In genomic region chrX:52934496-52934895, GRCm38 (mm10) we compare ENCODE assay signal across 14 mouse cellular contexts. TPM values are rescaled to one million over a fixed set of nuclear protein-coding genes. Genes with fewer than 3 reads are reported as not detected.
DNase-seq lines count a peak whose midpoint lies in the region; ATAC-seq and TF ChIP-seq lines count a peak whose summit lies in the region.
"Had no signal": no experiment of that assay in that cellular context is flagged by ENCODE, and none has a peak within 500 bp of the region (broad histone marks: within the 10 kb centered on the region; RNA-seq: fewer than 3 reads in every experiment).

No protein-coding gene starts in this region.

- H3K36me3 ChIP-seq in forebrain, embryonic 16.5 days (ENCODE audit: control insufficient read depth, insufficient read depth): 0 out of 2 replicates have a peak, but pooled peaks cover 2% of the 10 kb centered on the region
- no peaks in the 10 kb centered on the region; the same call in 1 of the 2 replicates for H3K36me3 ChIP-seq in forebrain, embryonic 11.5 days (ENCODE audit: control insufficient read depth, insufficient read depth, low read length)
- H3K36me3 ChIP-seq in liver, postnatal 0 days (replicated peaks; ENCODE audit: insufficient read depth, low read length): no peaks in the 10 kb centered on the region
- H3K36me3 ChIP-seq in thymus, adult 2 months (ENCODE audit: control insufficient read depth, insufficient read depth, low read length): no peaks in the 10 kb centered on the region
- H3K36me3 ChIP-seq: hindbrain, embryonic 15.5 days; limb, embryonic 13.5 days had no signal

- no peaks in the 10 kb centered on the region for H3K4me1 ChIP-seq in forebrain, embryonic 16.5 days (replicated peaks; ENCODE audit: control insufficient read depth, insufficient read depth, low read length)
- H3K4me1 ChIP-seq in forebrain, embryonic 11.5 days (replicated peaks; ENCODE audit: control insufficient read depth, insufficient read depth, low read length): no peaks in the 10 kb centered on the region
- H3K4me1 ChIP-seq in liver, postnatal 0 days (ENCODE audit: insufficient read depth): no peaks in the 10 kb centered on the region
- H3K4me1 ChIP-seq in thymus, adult 2 months (replicated peaks; ENCODE audit: control insufficient read depth, insufficient read depth, low read length): no peaks in the 10 kb centered on the region
- H3K4me1 ChIP-seq: hindbrain, embryonic 15.5 days; limb, embryonic 13.5 days had no signal

- in situ Hi-C loops in Patski (cut with MboI; ENCODE audit: low pct_unique_long_range_greater_than_20kb): loop anchor here (5.0 kb wide), 2 partner anchors 72 to 152 kb away; no protein-coding TSS in a partner anchor

- no peak overlapping the region for H3K9ac ChIP-seq in forebrain, embryonic 16.5 days (replicated peaks; ENCODE audit: low read depth, low read length)
- H3K9ac ChIP-seq in forebrain, embryonic 11.5 days (ENCODE audit: low read length): no peak overlapping the region
- no peak overlapping the region for H3K9ac ChIP-seq in liver, postnatal 0 days (replicated peaks)
- H3K9ac ChIP-seq: hindbrain, embryonic 15.5 days; limb, embryonic 13.5 days had no signal

- H3K4me2 ChIP-seq in forebrain, embryonic 16.5 days (ENCODE audit: low read length): no peak overlapping the region
- H3K4me2 ChIP-seq in forebrain, embryonic 11.5 days (ENCODE audit: low read depth, low read length, severe bottlenecking): no peak overlapping the region
- H3K4me2 ChIP-seq in liver, postnatal 0 days (ENCODE audit: low read depth, low read length): no peak overlapping the region
- H3K4me2 ChIP-seq: hindbrain, embryonic 15.5 days; limb, embryonic 13.5 days had no signal

- TF ChIP-seq EP300 in liver, postnatal 0 days (IDR thresholded peaks at IDR 0.05; ENCODE audit: low read depth): no peak

- TF ChIP-seq CTCF in liver, postnatal 0 days (IDR thresholded peaks at IDR 0.05; ENCODE audit: low read depth): peak; percentile 77
- peak; percentile 68 for TF ChIP-seq CTCF in Patski (IDR thresholded peaks at IDR 0.05)
- no peak for TF ChIP-seq CTCF in thymus, adult 2 months (IDR thresholded peaks at IDR 0.05; ENCODE audit: borderline replicate concordance, control insufficient read depth, extremely low read depth, insufficient read depth, low read length, poor library complexity)

- no peak for DNase-seq in forebrain, embryonic 11.5 days (ENCODE audit: low spot score)
- no peak for DNase-seq in liver, postnatal 0 days
- DNase-seq in liver (no peak), Patski (ENCODE audit: low read depth, low spot score) (no peak)
- DNase-seq in adrenal gland, postnatal 14 days: no peak
- DNase-seq in thymus, adult 2 months: no peak
- DNase-seq: adrenal gland, postnatal 25 days; cerebellum, adult 11 months; right cerebral cortex, postnatal 25 days had no signal

- H3K27ac ChIP-seq in forebrain, embryonic 16.5 days (ENCODE audit: low read length): no peak overlapping the region
- no peak overlapping the region for H3K27ac ChIP-seq in forebrain, embryonic 11.5 days (ENCODE audit: low read depth, low read length)
- no peak overlapping the region for H3K27ac ChIP-seq in liver, postnatal 0 days (ENCODE audit: low read depth)
- H3K27ac ChIP-seq in thymus, adult 2 months (ENCODE audit: control insufficient read depth, insufficient read depth, low read length): no peak overlapping the region
- H3K27ac ChIP-seq: hindbrain, embryonic 15.5 days; limb, embryonic 13.5 days; macrophage had no signal

- no peak for TF ChIP-seq POLR2A in thymus, adult 2 months (IDR thresholded peaks at IDR 0.05; ENCODE audit: control insufficient read depth, extremely low read depth, insufficient read depth, low read length, poor library complexity)

- WGBS in forebrain, embryonic 16.5 days: 48% methylated on average over 2 of the region's 2 CpGs
- WGBS in forebrain, embryonic 11.5 days: 72% methylated on average over 2 of the region's 2 CpGs
- WGBS in liver, postnatal 0 days (ENCODE audit: insufficient replicate concordance): 36% methylated on average over 2 of the region's 2 CpGs
- 51% methylated on average over 2 of the region's 2 CpGs for WGBS in thymus, adult 2 months

- no peaks in the 10 kb centered on the region for H3K9me3 ChIP-seq in forebrain, embryonic 16.5 days (ENCODE audit: control insufficient read depth, low read length)
- no peaks in the 10 kb centered on the region for H3K9me3 ChIP-seq in forebrain, embryonic 11.5 days (ENCODE audit: control insufficient read depth, low read length)
- no peaks in the 10 kb centered on the region for H3K9me3 ChIP-seq in liver, postnatal 0 days (ENCODE audit: low read length)
- H3K9me3 ChIP-seq: hindbrain, embryonic 15.5 days; limb, embryonic 13.5 days had no signal

- H3K27me3 ChIP-seq in forebrain, embryonic 16.5 days (replicated peaks; ENCODE audit: control insufficient read depth, insufficient read depth, low read length): no peaks in the 10 kb centered on the region
- H3K27me3 ChIP-seq in forebrain, embryonic 11.5 days (ENCODE audit: control insufficient read depth, insufficient read depth, low read length): no peaks in the 10 kb centered on the region
- H3K27me3 ChIP-seq in liver, postnatal 0 days (ENCODE audit: insufficient read depth, low read length): no peaks in the 10 kb centered on the region
- H3K27me3 ChIP-seq in Patski: peaks cover 15% of the 10 kb centered on the region
- H3K27me3 ChIP-seq in thymus, adult 2 months (ENCODE audit: control insufficient read depth, insufficient read depth, low read length): no peaks in the 10 kb centered on the region
- H3K27me3 ChIP-seq: hindbrain, embryonic 15.5 days; limb, embryonic 13.5 days had no signal

- peak; percentile 38; the same call in 1 of the 2 replicates for ATAC-seq in forebrain, embryonic 16.5 days
- ATAC-seq in forebrain, embryonic 11.5 days (replicated peaks; ENCODE audit: low FRiP score): no peak
- ATAC-seq in liver, postnatal 0 days: no peak
- ATAC-seq in Patski: no peak
- peak; percentile 66 for ATAC-seq in neutrophil, adult 5-6 weeks (ENCODE audit: extremely low read depth, insufficient number of reproducible peaks, low FRiP score, poor library complexity, severe bottlenecking)

- H3K4me3 ChIP-seq in forebrain, embryonic 16.5 days (replicated peaks; ENCODE audit: low read length): no peak overlapping the region
- H3K4me3 ChIP-seq in forebrain, embryonic 11.5 days (ENCODE audit: low read depth, low read length): no peak overlapping the region
- no peak overlapping the region for H3K4me3 ChIP-seq in liver, postnatal 0 days (ENCODE audit: low read depth, low read length)
- no peak overlapping the region for H3K4me3 ChIP-seq in thymus, adult 2 months (ENCODE audit: control insufficient read depth, insufficient read depth, low read length)
- H3K4me3 ChIP-seq: hindbrain, embryonic 15.5 days; limb, embryonic 13.5 days had no signal

- CTCF ChIA-PET in Patski (lab: Charles Lee): interaction anchor here (0.7 to 3.5 kb wide), 12 partner anchors 9 to 820 kb away, joined by 3 to 19 read pairs (median 5); no protein-coding TSS in a partner anchor

- POLR2A ChIA-PET in Patski (lab: Charles Lee): no interaction called here

RNA-seq across cellular contexts. Expression of gene Phf6, which starts 22.4 kb away (rescaled TPM):
- polyA plus RNA-seq in forebrain, embryonic 16.5 days (2015; fragmentation: Nextera tagmentation; extraction: Ambion mirVana): 97.6 and 116 TPM in 2 replicates
- polyA plus RNA-seq in forebrain, embryonic 11.5 days (2014; fragmentation: Nextera tagmentation; extraction: Ambion mirVana): 114 and 127 TPM in 2 replicates
- polyA plus RNA-seq in liver, postnatal 0 days (2015; fragmentation: Nextera tagmentation; extraction: Ambion mirVana): 3.7 and 4.2 TPM in 2 replicates
- polyA plus RNA-seq in Patski (2021): 33.3 TPM
- total RNA-seq in neutrophil, adult 5-6 weeks (2017): 26.2 and 27.9 TPM in 2 replicates
- total RNA-seq in adrenal gland, postnatal 14 days (2021): 17.5 TPM in 2 replicates
- 6.8 and 6.9 TPM in 2 replicates for polyA plus RNA-seq in thymus, adult 2 months (2012; rRNA removed)

RNA-seq across cellular contexts. Expression of gene Hprt, which starts 53.4 kb away (rescaled TPM):
- polyA plus RNA-seq in forebrain, embryonic 16.5 days (2015; fragmentation: Nextera tagmentation; extraction: Ambion mirVana): 88.1 and 93.3 TPM in 2 replicates
- 77.5 and 81.6 TPM in 2 replicates for polyA plus RNA-seq in forebrain, embryonic 11.5 days (2014; fragmentation: Nextera tagmentation; extraction: Ambion mirVana)
- 198 and 204 TPM in 2 replicates for polyA plus RNA-seq in liver, postnatal 0 days (2015; fragmentation: Nextera tagmentation; extraction: Ambion mirVana)
- polyA plus RNA-seq in Patski (2021): 131 TPM
- total RNA-seq in neutrophil, adult 5-6 weeks (2017): 96.3 and 99.9 TPM in 2 replicates
- total RNA-seq in adrenal gland, postnatal 14 days (2021): 85.7 and 90.5 TPM in 2 replicates
- 19.6 and 20.7 TPM in 2 replicates for polyA plus RNA-seq in thymus, adult 2 months (2012; rRNA removed)

Comparison
In these comparisons a context has a peak if more than half of its experiments do, and no peak if none do; other contexts are left out.
1. ATAC-seq: peak in forebrain, embryonic 16.5 days (single experiment) and neutrophil, adult 5-6 weeks (single experiment); none in forebrain, embryonic 11.5 days (single experiment), liver, postnatal 0 days (single experiment) and Patski (single experiment).